Mouse (Mus musculus): ENCODE measurements around the gene Dph3.
"Not testable (repeated sequence)": the region's sequence is repeated elsewhere in the genome, so short reads cannot be mapped to it uniquely, and the experiment has no call there.

The Dph3 gene

GRCm38 (mm10) chr14:32085486-32086201, at the start of gene Dph3:
Dph3 (minus strand) TSS chr14:32085729.
- CTCF ChIA-PET: no interaction called here

GRCm38 (mm10) chr14:32134293-32134692, 48.8 kb upstream of the Dph3 start:
- CTCF ChIA-PET: no interaction called here

GRCm38 (mm10) chr14:32131836-32132235, 46.3 kb upstream of the Dph3 start:
- CTCF ChIA-PET: no interaction called here

GRCm38 (mm10) chr14:32128409-32128808, 42.9 kb upstream of the Dph3 start:
- CTCF ChIA-PET: no interaction called here

GRCm38 (mm10) chr14:32125256-32125655, 39.7 kb upstream of the Dph3 start:
- CTCF ChIA-PET: not testable (repeated sequence)

- CTCF ChIA-PET: no interaction called here
These were observed 38.7 kb upstream of the Dph3 start for GRCm38 (mm10) chr14:32124261-32124660.

- CTCF ChIA-PET: no interaction called here
These were observed 36.4 kb upstream of the Dph3 start for GRCm38 (mm10) chr14:32121920-32122315.

- CTCF ChIA-PET: interaction anchor here (0.6 kb wide), 3 partner anchors 72 to 290 kb away, joined by 3 read pairs; no protein-coding TSS in a partner anchor
These were observed 35.7 kb upstream of the Dph3 start for GRCm38 (mm10) chr14:32120940-32121919.

- CTCF ChIA-PET: interaction anchor here (0.7 kb wide), 1 partner anchor 44 kb away, joined by 4 read pairs; no protein-coding TSS in a partner anchor
These were observed 26.6 kb upstream of the Dph3 start for GRCm38 (mm10) chr14:32112124-32112523.

GRCm38 (mm10) chr14:32106911-32107310, 21.4 kb upstream of the Dph3 start:
- CTCF ChIA-PET: no interaction called here

- CTCF ChIA-PET: interaction anchor here (0.9 kb wide), 1 partner anchor 462 kb away, joined by 4 read pairs; no protein-coding TSS in a partner anchor
These were observed 20.1 kb upstream of the Dph3 start for GRCm38 (mm10) chr14:32105663-32106062.

GRCm38 (mm10) chr14:32103556-32103955, 18.0 kb upstream of the Dph3 start:
- CTCF ChIA-PET: interaction anchor here (0.6 kb wide), 1 partner anchor 71 kb away, joined by 3 read pairs; no protein-coding TSS in a partner anchor

GRCm38 (mm10) chr14:32098951-32099350, 13.4 kb upstream of the Dph3 start:
- CTCF ChIA-PET: no interaction called here

- CTCF ChIA-PET: no interaction called here
These were observed 12.2 kb upstream of the Dph3 start for GRCm38 (mm10) chr14:32097691-32098090.

- CTCF ChIA-PET: no interaction called here
These were observed 11.2 kb upstream of the Dph3 start for GRCm38 (mm10) chr14:32096740-32097139.

- CTCF ChIA-PET: interaction anchor here (0.5 to 0.6 kb wide), 2 partner anchors 60 to 889 kb away, joined by 6 to 8 read pairs; no protein-coding TSS in a partner anchor
These were observed 10.1 kb upstream of the Dph3 start for GRCm38 (mm10) chr14:32095646-32096045.

GRCm38 (mm10) chr14:32093500-32094117, 8.1 kb upstream of the Dph3 start:
- CTCF ChIA-PET: interaction anchor here (0.6 kb wide), 1 partner anchor 490 kb away, joined by 3 read pairs; no protein-coding TSS in a partner anchor

- CTCF ChIA-PET: no interaction called here
These were observed 7.5 kb upstream of the Dph3 start for GRCm38 (mm10) chr14:32093018-32093417.

- CTCF ChIA-PET: no interaction called here
These were observed 6.2 kb upstream of the Dph3 start for GRCm38 (mm10) chr14:32091704-32092103.

GRCm38 (mm10) chr14:32091124-32091523, 5.6 kb upstream of the Dph3 start:
- CTCF ChIA-PET: no interaction called here

GRCm38 (mm10) chr14:32087584-32088248, 2.2 kb upstream of the Dph3 start:
- CTCF ChIA-PET: not testable (repeated sequence)
